Mouse (Mus musculus): ENCODE measurements around the gene Rab34. TPM values are rescaled to one million over a fixed set of nuclear protein-coding genes. Genes with fewer than 3 reads are reported as not detected.
A peak's percentile ranks its signal among the peaks of the same experiment; 100 is the strongest.

Gene Rab34
- polyA plus RNA-seq, 1 experiment = 36.1 TPM

GRCm38 (mm10) chr11:78166161-78166560, 22.1 kb upstream of the Rab34 start:
- H3K4me1 ChIP-seq (ENCODE audit: control insufficient read depth, insufficient read depth, low read length) = peaks cover 11% of the 10 kb centered on the region

GRCm38 (mm10) chr11:78166640-78167039, 21.6 kb upstream of the Rab34 start:
- TF ChIP-seq CTCF (IDR thresholded peaks at IDR 0.05; ENCODE audit: low read depth, low read length) (no peak), POLR2A (IDR thresholded peaks at IDR 0.05; ENCODE audit: insufficient read depth, low read length) (no peak)
- H3K4me1 ChIP-seq (ENCODE audit: control insufficient read depth, insufficient read depth, low read length) = peaks cover 11% of the 10 kb centered on the region
- H3K9me3 ChIP-seq (replicated peaks; ENCODE audit: control insufficient read depth, insufficient read depth, low read length, poor library complexity, severe bottlenecking) = no peaks in the 10 kb centered on the region
- H3K27ac ChIP-seq (ENCODE audit: insufficient read depth, low read length) = peak overlapping the region; percentile 96
- H3K27me3 ChIP-seq (ENCODE audit: control insufficient read depth, insufficient read depth, low read length, poor library complexity, severe bottlenecking) = no peaks in the 10 kb centered on the region
- peaks cover 7% of the 10 kb centered on the region for H3K36me3 ChIP-seq (ENCODE audit: control insufficient read depth, insufficient read depth, low read length, poor library complexity, severe bottlenecking)
- H3K9ac ChIP-seq (ENCODE audit: low read depth, poor library complexity, severe bottlenecking) = peak overlapping the region; percentile 96
- no peak overlapping the region for H3K4me3 ChIP-seq (ENCODE audit: low read depth, low read length)

More at GRCm38 (mm10) chr11:78166161-78166560, 22.1 kb upstream of the Rab34 start:
- TF ChIP-seq POLR2A (IDR thresholded peaks at IDR 0.05; ENCODE audit: insufficient read depth, low read length) (no peak), CTCF (IDR thresholded peaks at IDR 0.05; ENCODE audit: low read depth, low read length) (no peak), EP300 (IDR thresholded peaks at IDR 0.05; ENCODE audit: insufficient read depth, low read depth, low read length) (no peak)
- peak overlapping the region; percentile 59; the same call in 1 of the 2 replicates for H3K4me3 ChIP-seq (ENCODE audit: low read depth, low read length)
- H3K27me3 ChIP-seq (ENCODE audit: control insufficient read depth, insufficient read depth, low read length, poor library complexity, severe bottlenecking) = no peaks in the 10 kb centered on the region
- peaks cover 11% of the 10 kb centered on the region for H3K36me3 ChIP-seq (ENCODE audit: control insufficient read depth, insufficient read depth, low read length, poor library complexity, severe bottlenecking)
- peak overlapping the region; percentile 96 for H3K27ac ChIP-seq (ENCODE audit: insufficient read depth, low read length)
- H3K9me3 ChIP-seq (replicated peaks; ENCODE audit: control insufficient read depth, insufficient read depth, low read length, poor library complexity, severe bottlenecking) = no peaks in the 10 kb centered on the region
- peak overlapping the region; percentile 96 for H3K9ac ChIP-seq (ENCODE audit: low read depth, poor library complexity, severe bottlenecking)

GRCm38 (mm10) chr11:78167257-78167959, 20.8 kb upstream of the Rab34 start:
- H3K27me3 ChIP-seq (ENCODE audit: control insufficient read depth, insufficient read depth, low read length, poor library complexity, severe bottlenecking) = no peaks in the 10 kb centered on the region
- no peaks in the 10 kb centered on the region for H3K9me3 ChIP-seq (replicated peaks; ENCODE audit: control insufficient read depth, insufficient read depth, low read length, poor library complexity, severe bottlenecking)
- no peak overlapping the region for H3K4me3 ChIP-seq (ENCODE audit: low read depth, low read length)
- peak overlapping the region; percentile 96 for H3K9ac ChIP-seq (ENCODE audit: low read depth, poor library complexity, severe bottlenecking)
- peaks cover 11% of the 10 kb centered on the region for H3K4me1 ChIP-seq (ENCODE audit: control insufficient read depth, insufficient read depth, low read length)
- TF ChIP-seq CTCF (IDR thresholded peaks at IDR 0.05; ENCODE audit: low read depth, low read length) = no peak
- TF ChIP-seq EP300 (IDR thresholded peaks at IDR 0.05; ENCODE audit: insufficient read depth, low read depth, low read length) = no peak
- TF ChIP-seq POLR2A (IDR thresholded peaks at IDR 0.05; ENCODE audit: insufficient read depth, low read length) = no peak
- H3K36me3 ChIP-seq (ENCODE audit: control insufficient read depth, insufficient read depth, low read length, poor library complexity, severe bottlenecking) = no peaks in the 10 kb centered on the region
- peak overlapping the region; percentile 96 for H3K27ac ChIP-seq (ENCODE audit: insufficient read depth, low read length)

GRCm38 (mm10) chr11:78168541-78169468, 19.4 kb upstream of the Rab34 start:
- Histone ChIP-seq H3K4me3 (ENCODE audit: low read depth, low read length) (peak overlapping the region; percentile 17), H3K27ac (ENCODE audit: insufficient read depth, low read length) (no peak overlapping the region), H3K27me3 (ENCODE audit: control insufficient read depth, insufficient read depth, low read length, poor library complexity, severe bottlenecking) (no peaks in the 10 kb centered on the region), H3K36me3 (ENCODE audit: control insufficient read depth, insufficient read depth, low read length, poor library complexity, severe bottlenecking) (no peaks in the 10 kb centered on the region), H3K4me1 (ENCODE audit: control insufficient read depth, insufficient read depth, low read length) (peaks cover 8% of the 10 kb centered on the region), H3K9me3 (replicated peaks; ENCODE audit: control insufficient read depth, insufficient read depth, low read length, poor library complexity, severe bottlenecking) (no peaks in the 10 kb centered on the region), H3K9ac (ENCODE audit: low read depth, poor library complexity, severe bottlenecking) (no peak overlapping the region)
- TF ChIP-seq EP300 (IDR thresholded peaks at IDR 0.05; ENCODE audit: insufficient read depth, low read depth, low read length) (peak; percentile 69; the same call in 1 of the 2 replicates), CTCF (IDR thresholded peaks at IDR 0.05; ENCODE audit: low read depth, low read length) (no peak)

GRCm38 (mm10) chr11:78170306-78170705, 17.9 kb upstream of the Rab34 start:
- Histone ChIP-seq H3K9me3 (replicated peaks; ENCODE audit: control insufficient read depth, insufficient read depth, low read length, poor library complexity, severe bottlenecking) (no peaks in the 10 kb centered on the region), H3K4me1 (ENCODE audit: control insufficient read depth, insufficient read depth, low read length) (peaks cover 8% of the 10 kb centered on the region), H3K9ac (ENCODE audit: low read depth, poor library complexity, severe bottlenecking) (peak overlapping the region; percentile 5; the same call in 1 of the 2 replicates), H3K4me3 (ENCODE audit: low read depth, low read length) (peak overlapping the region; percentile 25), H3K27ac (ENCODE audit: insufficient read depth, low read length) (no peak overlapping the region), H3K27me3 (ENCODE audit: control insufficient read depth, insufficient read depth, low read length, poor library complexity, severe bottlenecking) (no peaks in the 10 kb centered on the region), H3K36me3 (ENCODE audit: control insufficient read depth, insufficient read depth, low read length, poor library complexity, severe bottlenecking) (no peaks in the 10 kb centered on the region)
- no peak for TF ChIP-seq POLR2A (IDR thresholded peaks at IDR 0.05; ENCODE audit: insufficient read depth, low read length)
- TF ChIP-seq CTCF (IDR thresholded peaks at IDR 0.05; ENCODE audit: low read depth, low read length) = no peak
- no peak for TF ChIP-seq EP300 (IDR thresholded peaks at IDR 0.05; ENCODE audit: insufficient read depth, low read depth, low read length)

Data from ES-Bruce4 (cell line).